Mouse (Mus musculus): Measurements from ENCODE around the gene Elmo1. TPM values are rescaled to one million over a fixed set of nuclear protein-coding genes. Genes with fewer than 3 reads are reported as not detected.
"Not testable (repeated sequence)": the region's sequence is repeated elsewhere in the genome, so short reads cannot be mapped to it uniquely, and the experiment has no call there.

Gene Elmo1
- total and polyA plus RNA-seq, 3 experiments = 0.16 to 5.3 TPM; not detected in 1

DNA sequence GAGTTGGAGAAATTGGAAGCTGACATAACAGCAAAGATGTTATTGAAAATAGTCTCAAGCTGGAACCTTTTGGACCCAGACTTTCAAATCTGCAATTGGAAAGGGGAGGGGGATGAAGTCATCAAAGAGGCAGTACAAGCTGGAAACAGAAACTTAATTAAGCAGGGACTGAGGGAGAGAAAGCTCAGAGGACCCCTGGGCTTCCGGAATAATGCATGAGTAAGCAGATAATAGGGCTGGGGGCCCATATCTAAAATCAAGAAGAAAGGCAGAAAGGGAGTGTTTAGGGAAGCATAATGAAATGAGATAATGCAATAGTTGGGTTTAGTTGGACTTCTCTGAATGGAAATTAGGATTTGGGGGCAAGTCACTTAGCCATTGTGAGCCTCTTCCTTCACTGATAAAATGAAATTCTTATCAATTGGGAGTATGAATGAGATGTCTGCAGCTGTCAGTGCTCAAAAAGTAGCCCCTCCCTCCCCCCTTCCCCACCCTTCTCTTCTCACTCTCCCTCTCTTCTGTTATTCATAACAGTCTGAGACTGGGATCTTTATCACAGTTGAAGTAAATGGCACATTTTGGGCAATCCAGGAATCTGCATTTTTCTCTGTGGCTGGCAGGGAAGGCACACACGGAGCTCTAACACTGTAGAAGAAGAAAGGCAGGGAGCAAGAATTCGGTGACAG, 518.8 kb downstream of the Elmo1 start:
- no peaks in the 10 kb centered on the region for H3K4me1 ChIP-seq (ENCODE audit: insufficient read depth, low read depth, low read length)
- DNase-seq (ENCODE audit: low spot score) (no peak), ATAC-seq (ENCODE audit: extremely low read depth, insufficient number of reproducible peaks, low FRiP score, poor library complexity, severe bottlenecking) (no peak)
- no peak overlapping the region for H3K4me3 ChIP-seq (ENCODE audit: low read depth, low read length)
- no peaks in the 10 kb centered on the region for H3K9me3 ChIP-seq (replicated peaks)
- TF ChIP-seq TAL1 (conservative IDR thresholded peaks at IDR 0.05; ENCODE audit: low read depth, low read length) (no peak), GATA2 (IDR thresholded peaks at IDR 0.05; ENCODE audit: borderline replicate concordance, low read depth, low read length) (no peak), CTCF (IDR thresholded peaks at IDR 0.05; ENCODE audit: low read depth, low read length) (no peak), POLR2AphosphoS5 (IDR thresholded peaks at IDR 0.05; ENCODE audit: insufficient replicate concordance, low read depth, low read length) (no peak), GATA1 (IDR thresholded peaks at IDR 0.05; ENCODE audit: borderline replicate concordance, low read length) (no peak)
- H3K27me3 ChIP-seq (ENCODE audit: insufficient read depth, low read length) = no peaks in the 10 kb centered on the region
- no peaks in the 10 kb centered on the region for H3K36me3 ChIP-seq (replicated peaks)

DNA sequence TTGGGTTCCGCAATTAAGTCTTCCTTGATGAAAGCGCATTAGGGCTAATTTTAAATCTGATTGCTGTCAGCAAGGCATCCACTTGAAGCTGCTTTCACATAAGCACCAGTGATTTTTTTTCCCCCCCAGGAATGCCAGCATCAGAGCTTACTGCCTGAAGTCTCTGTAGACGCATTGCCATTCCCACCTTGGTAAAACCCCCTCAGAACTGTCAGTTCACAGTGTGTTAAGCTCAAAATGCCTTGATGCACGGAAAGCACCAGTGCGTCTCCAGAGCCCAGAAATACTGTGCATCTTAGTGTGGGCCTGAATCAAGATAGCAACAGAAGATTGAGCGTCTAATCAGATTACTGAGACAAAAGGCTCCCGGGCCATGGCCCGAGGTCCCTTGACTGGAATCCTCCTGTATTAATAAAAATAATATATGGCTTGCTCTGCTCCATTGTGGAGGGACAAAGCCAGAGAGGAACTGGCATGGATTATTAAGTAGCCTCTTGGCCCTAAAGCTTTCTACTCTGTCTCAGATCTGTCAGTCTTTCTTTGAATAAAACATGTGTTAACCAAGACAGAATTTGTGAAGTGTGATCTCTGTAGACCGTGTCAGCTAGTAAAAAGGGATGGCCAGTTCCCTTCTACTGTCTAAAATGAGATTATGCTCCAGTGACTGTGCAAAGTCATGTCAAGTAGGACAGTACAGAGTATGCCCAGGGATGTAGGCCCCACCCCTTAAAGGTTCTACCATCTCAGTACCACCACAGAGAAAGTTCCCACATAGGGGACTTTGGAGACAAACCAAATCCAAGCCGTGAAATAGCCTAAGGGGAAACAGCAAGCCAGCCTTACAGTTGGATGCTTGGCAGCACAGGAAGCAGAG, 525.4 kb downstream of the Elmo1 start:
- H3K27me3 ChIP-seq (ENCODE audit: insufficient read depth, low read length) = no peaks in the 10 kb centered on the region
- no peaks in the 10 kb centered on the region for H3K9me3 ChIP-seq (replicated peaks)
- no peak overlapping the region for H3K4me3 ChIP-seq (ENCODE audit: low read depth, low read length)
- DNase-seq (ENCODE audit: low spot score) (no peak), ATAC-seq (ENCODE audit: extremely low read depth, insufficient number of reproducible peaks, low FRiP score, poor library complexity, severe bottlenecking) (no peak)
- no peak for TF ChIP-seq POLR2AphosphoS5 (IDR thresholded peaks at IDR 0.05; ENCODE audit: insufficient replicate concordance, low read depth, low read length)
- TF ChIP-seq TAL1 (conservative IDR thresholded peaks at IDR 0.05; ENCODE audit: low read depth, low read length) = no peak
- TF ChIP-seq GATA1 (IDR thresholded peaks at IDR 0.05; ENCODE audit: borderline replicate concordance, low read length) = no peak
- TF ChIP-seq GATA2 (IDR thresholded peaks at IDR 0.05; ENCODE audit: borderline replicate concordance, low read depth, low read length) = no peak
- no peak for TF ChIP-seq CTCF (IDR thresholded peaks at IDR 0.05; ENCODE audit: low read depth, low read length)
- no peaks in the 10 kb centered on the region for H3K36me3 ChIP-seq (replicated peaks)
- no peaks in the 10 kb centered on the region for H3K4me1 ChIP-seq (ENCODE audit: insufficient read depth, low read depth, low read length)

DNA sequence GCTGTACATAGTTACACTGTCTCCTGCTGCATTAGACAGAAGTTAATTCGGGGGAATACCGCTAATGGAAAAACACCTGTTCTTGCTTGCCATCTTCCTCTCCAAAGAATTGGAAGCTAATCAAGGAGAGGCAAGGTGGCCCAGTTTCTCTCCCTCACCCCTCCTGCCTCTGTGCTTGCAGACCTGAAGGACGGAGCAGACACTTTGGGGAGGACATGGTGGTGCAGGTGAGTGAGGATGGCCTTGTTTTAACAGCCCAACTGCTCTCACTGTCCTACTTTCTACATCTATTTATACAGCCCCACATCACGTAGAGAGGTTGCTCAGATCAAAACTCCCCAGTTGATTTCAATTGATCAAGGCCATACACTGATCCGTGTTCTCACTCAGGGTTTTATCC, 529.5 kb downstream of the Elmo1 start:
- H3K4me3 ChIP-seq (ENCODE audit: low read depth, low read length) = no peak overlapping the region
- no peaks in the 10 kb centered on the region for H3K36me3 ChIP-seq (replicated peaks)
- H3K9me3 ChIP-seq (replicated peaks) = no peaks in the 10 kb centered on the region
- ATAC-seq (ENCODE audit: extremely low read depth, insufficient number of reproducible peaks, low FRiP score, poor library complexity, severe bottlenecking) = no peak
- no peaks in the 10 kb centered on the region for H3K4me1 ChIP-seq (ENCODE audit: insufficient read depth, low read depth, low read length)
- 0 out of 2 replicates have a peak, but pooled peaks cover 2% of the 10 kb centered on the region for H3K27me3 ChIP-seq (ENCODE audit: insufficient read depth, low read length)
- TF ChIP-seq GATA2 (IDR thresholded peaks at IDR 0.05; ENCODE audit: borderline replicate concordance, low read depth, low read length) = no peak
- no peak for TF ChIP-seq TAL1 (conservative IDR thresholded peaks at IDR 0.05; ENCODE audit: low read depth, low read length)
- TF ChIP-seq GATA1 (IDR thresholded peaks at IDR 0.05; ENCODE audit: borderline replicate concordance, low read length) = no peak
- no peak for TF ChIP-seq CTCF (IDR thresholded peaks at IDR 0.05; ENCODE audit: low read depth, low read length)
- no peak for DNase-seq (ENCODE audit: low spot score)

DNA sequence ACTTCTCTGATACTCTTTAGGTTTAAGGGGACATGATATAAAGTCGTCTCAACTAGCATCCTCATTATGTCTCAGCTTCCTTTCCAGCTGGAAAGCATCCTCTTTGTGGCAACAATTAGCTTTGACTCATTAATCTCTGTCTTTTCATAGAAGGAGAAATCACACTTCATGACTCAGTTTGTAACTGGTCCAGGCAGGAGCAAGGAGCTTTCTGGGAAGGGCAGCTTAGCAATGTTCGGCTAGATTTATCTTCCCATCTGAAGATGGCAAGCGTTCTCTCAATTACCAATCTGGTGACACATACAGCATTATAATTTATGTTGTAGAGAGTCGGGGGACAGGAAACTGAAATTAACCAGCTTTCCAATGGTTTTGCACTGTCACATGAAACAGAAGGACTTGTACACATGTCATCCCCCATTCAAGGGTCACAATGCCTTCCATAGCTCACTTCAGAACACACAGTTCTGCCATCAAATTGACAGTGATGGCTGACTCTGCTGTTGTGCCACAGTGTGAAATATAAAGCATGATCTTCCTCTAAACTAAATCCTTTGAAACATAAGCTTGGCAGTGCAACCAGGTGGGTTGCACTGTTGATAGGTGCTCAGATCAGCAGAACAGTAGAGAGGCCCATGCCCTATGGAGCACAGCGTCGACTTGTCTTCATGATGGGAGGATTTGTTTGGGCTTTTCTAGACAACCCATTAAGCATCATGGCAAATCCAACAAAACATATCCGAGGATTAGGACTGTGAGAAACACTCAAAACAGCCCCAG, 532.9 kb downstream of the Elmo1 start:
- Histone ChIP-seq H3K27me3 (ENCODE audit: insufficient read depth, low read length) (0 out of 2 replicates have a peak, but pooled peaks cover 2% of the 10 kb centered on the region), H3K9me3 (replicated peaks) (no peaks in the 10 kb centered on the region), H3K36me3 (replicated peaks) (no peaks in the 10 kb centered on the region), H3K4me1 (ENCODE audit: insufficient read depth, low read depth, low read length) (no peaks in the 10 kb centered on the region), H3K4me3 (ENCODE audit: low read depth, low read length) (no peak overlapping the region)
- ATAC-seq (ENCODE audit: extremely low read depth, insufficient number of reproducible peaks, low FRiP score, poor library complexity, severe bottlenecking) (no peak), DNase-seq (ENCODE audit: low spot score) (no peak)
- TF ChIP-seq TAL1 (conservative IDR thresholded peaks at IDR 0.05; ENCODE audit: low read depth, low read length) (no peak), GATA2 (IDR thresholded peaks at IDR 0.05; ENCODE audit: borderline replicate concordance, low read depth, low read length) (no peak), CTCF (IDR thresholded peaks at IDR 0.05; ENCODE audit: low read depth, low read length) (no peak)

DNA sequence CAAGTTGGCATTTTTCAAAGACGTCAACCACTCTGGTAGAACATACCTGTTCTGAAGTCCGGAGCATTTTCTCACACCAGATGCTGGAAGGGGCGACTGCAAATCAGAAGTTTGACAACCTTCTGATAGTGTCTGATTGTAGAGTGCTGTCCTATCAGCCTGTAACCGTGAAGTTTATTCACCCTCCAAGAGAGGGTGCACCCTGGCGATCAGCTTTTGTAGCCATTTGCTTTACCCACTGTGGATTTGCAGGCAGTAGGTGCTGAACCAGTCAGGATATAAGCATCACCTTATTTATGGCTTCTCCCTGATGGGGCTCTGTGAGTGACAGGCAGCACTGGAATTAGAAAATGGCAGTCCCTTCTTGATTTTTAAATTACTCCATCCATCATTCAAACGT, 537.4 kb downstream of the Elmo1 start:
- Histone ChIP-seq H3K36me3 (replicated peaks) (no peaks in the 10 kb centered on the region), H3K9me3 (replicated peaks) (no peaks in the 10 kb centered on the region), H3K27me3 (ENCODE audit: insufficient read depth, low read length) (0 out of 2 replicates have a peak, but pooled peaks cover 2% of the 10 kb centered on the region), H3K4me1 (ENCODE audit: insufficient read depth, low read depth, low read length) (no peaks in the 10 kb centered on the region), H3K4me3 (ENCODE audit: low read depth, low read length) (no peak overlapping the region)
- no peak for TF ChIP-seq TAL1 (conservative IDR thresholded peaks at IDR 0.05; ENCODE audit: low read depth, low read length)
- DNase-seq (ENCODE audit: low spot score) (no peak), ATAC-seq (ENCODE audit: extremely low read depth, insufficient number of reproducible peaks, low FRiP score, poor library complexity, severe bottlenecking) (no peak)

DNA sequence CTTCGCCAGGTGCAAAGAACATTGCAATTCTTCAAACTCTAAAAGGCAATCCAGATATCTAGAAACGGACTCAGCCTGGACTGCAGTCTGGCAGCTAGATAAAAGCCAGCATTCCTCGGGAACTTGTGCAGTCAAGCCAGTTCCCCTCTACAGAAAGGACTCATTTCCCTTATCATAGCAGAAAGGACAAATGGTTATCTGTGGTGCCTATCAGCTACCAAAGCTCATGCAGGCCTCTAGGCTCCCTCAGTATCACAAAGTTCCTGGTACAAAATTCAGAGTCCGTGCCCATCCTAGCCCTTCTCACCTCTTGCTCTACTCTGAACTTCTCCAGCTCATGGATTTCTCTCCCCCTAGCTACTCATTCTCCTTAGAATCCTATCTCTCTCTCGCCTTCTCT, 542.1 kb downstream of the Elmo1 start:
- no peak for DNase-seq (ENCODE audit: low spot score)
- Histone ChIP-seq H3K9me3 (replicated peaks) (no peaks in the 10 kb centered on the region), H3K4me1 (ENCODE audit: insufficient read depth, low read depth, low read length) (no peaks in the 10 kb centered on the region), H3K27me3 (ENCODE audit: insufficient read depth, low read length) (no peaks in the 10 kb centered on the region), H3K36me3 (replicated peaks) (no peaks in the 10 kb centered on the region), H3K4me3 (ENCODE audit: low read depth, low read length) (no peak overlapping the region)
- no peak for ATAC-seq (ENCODE audit: extremely low read depth, insufficient number of reproducible peaks, low FRiP score, poor library complexity, severe bottlenecking)
- no peak for TF ChIP-seq CTCF (IDR thresholded peaks at IDR 0.05; ENCODE audit: low read depth, low read length)
- no peak for TF ChIP-seq GATA2 (IDR thresholded peaks at IDR 0.05; ENCODE audit: borderline replicate concordance, low read depth, low read length)
- no peak for TF ChIP-seq POLR2AphosphoS5 (IDR thresholded peaks at IDR 0.05; ENCODE audit: insufficient replicate concordance, low read depth, low read length)
- TF ChIP-seq TAL1 (conservative IDR thresholded peaks at IDR 0.05; ENCODE audit: low read depth, low read length) = no peak
- no peak for TF ChIP-seq GATA1 (IDR thresholded peaks at IDR 0.05; ENCODE audit: borderline replicate concordance, low read length)

DNA sequence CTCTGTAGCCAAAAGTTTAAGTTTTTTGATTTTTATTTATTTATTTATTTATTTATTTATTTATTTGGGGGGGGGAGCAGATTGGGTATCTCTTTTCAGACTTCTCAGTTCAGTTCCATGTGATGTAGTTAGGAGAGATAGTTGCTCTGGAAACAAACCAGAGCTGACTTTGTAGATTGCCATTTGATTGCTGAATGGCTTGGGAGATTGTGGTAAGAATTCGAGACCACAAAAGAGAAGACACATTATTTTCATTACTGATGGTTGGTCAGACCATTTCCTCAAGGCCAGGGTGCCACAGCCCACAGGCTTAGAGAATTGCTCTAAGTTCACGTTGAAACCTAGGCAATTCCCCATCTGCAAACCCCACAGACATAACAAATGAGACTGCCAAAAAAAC, 544.3 kb downstream of the Elmo1 start:
- not testable (repeated sequence) for ATAC-seq (ENCODE audit: extremely low read depth, insufficient number of reproducible peaks, low FRiP score, poor library complexity, severe bottlenecking); H3K4me1 ChIP-seq (ENCODE audit: insufficient read depth, low read depth, low read length); H3K36me3 ChIP-seq (replicated peaks); H3K4me3 ChIP-seq (ENCODE audit: low read depth, low read length); DNase-seq (ENCODE audit: low spot score); H3K9me3 ChIP-seq (replicated peaks); H3K27me3 ChIP-seq (ENCODE audit: insufficient read depth, low read length)
